Mouse (Mus musculus) kidney, adult 2 months (tissue): ENCODE measurements around the gene Lpar2.

ENCODE experiments used
- CTCF ChIP-seq: fragments of 200-500 bp; conservative IDR thresholded peaks from 2 replicates; pipeline ENCODE4 v1.5.1; 2011; ENCODE audit warnings: low read depth, mild to moderate bottlenecking, control low read depth, low read length, moderate library complexity, mixed read lengths; ENCODE audit not compliant: insufficient read depth, insufficient read length
- POLR2A ChIP-seq: fragments of 200-500 bp; IDR thresholded peaks from one replicate; pipeline ENCODE4 v1.6.1; 2011; ENCODE audit warnings: low read depth, low read length, control low read depth

DNA sequence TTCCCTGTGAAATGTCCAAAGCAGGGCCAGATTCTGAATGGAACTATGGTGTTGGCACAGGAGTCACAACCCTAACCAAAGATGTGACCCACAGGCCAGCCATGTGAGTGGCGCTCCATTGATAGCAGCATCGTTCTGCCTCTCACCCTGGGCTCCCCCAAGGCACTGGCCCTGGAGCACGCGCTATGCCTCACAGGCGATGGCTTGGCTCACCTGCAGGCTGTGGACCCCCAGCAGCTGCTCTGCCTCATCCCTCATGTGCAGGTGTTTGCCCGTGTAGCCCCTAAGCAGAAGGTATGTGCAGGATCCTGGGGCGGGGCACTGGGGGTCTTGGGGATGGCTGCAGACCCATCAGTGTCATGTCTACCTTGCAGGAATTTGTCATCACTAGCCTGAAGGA lies 18.9 kb upstream of the Lpar2 start:
- TF ChIP-seq CTCF = no peak
- TF ChIP-seq POLR2A = no peak
